Mouse (Mus musculus): ENCODE results near the gene Plekhm2.

Plekhm2 gene

DNA sequence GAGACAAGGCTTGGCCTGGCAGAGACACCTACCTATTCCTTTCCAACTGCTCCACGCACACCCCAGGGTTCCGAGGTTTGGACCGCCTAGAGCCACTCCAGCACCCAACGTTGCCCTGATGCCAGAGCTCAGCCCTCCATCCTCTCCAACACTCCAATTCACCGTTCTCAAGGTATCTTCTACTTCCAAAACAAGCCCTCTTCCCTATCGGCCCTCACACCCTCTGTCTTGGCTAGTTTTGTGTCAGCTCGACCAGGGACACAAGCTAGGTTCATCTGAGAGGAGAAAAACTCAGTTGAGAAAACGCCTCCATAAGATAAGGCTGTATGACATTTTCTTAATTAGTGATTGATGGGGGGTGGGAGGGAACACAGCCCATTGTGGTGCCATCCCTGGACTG lies at the start of gene Plekhm2:
Gene Plekhm2 (minus strand): TSS at position 101 of the 400 bp plus-strand sequence.
- no peak for DNase-seq (ENCODE audit: low spot score)

GRCm38 (mm10) chr4:141713598-141714142 lies 49.0 kb upstream of the Plekhm2 start:
- no peak for DNase-seq (ENCODE audit: low spot score)

DNA sequence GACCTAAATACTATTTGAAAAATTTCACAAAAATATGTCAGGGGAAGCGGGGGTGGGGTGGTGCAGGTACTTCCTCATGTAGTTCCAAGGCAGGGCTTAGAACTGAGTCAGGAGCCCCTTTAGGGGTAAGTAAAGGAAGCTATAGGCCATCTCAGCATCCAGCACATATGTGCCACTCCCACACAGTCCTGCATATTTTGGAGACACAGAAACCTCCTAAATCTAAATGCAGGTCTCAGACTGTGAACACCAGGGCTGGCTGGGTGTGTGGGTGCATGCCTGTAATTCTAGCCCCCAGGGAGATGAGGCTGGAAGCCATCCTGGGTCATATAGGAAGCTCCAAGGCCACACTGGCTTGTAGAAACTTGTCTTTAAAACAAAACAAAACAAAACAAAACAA lies 46.6 kb upstream of the Plekhm2 start:
- DNase-seq (ENCODE audit: low spot score): no peak

GRCm38 (mm10) chr4:141708971-141709370 lies 44.3 kb upstream of the Plekhm2 start:
- no peak for DNase-seq (ENCODE audit: low spot score)

- DNase-seq (ENCODE audit: low spot score): no peak
These were observed 43.3 kb upstream of the Plekhm2 start for GRCm38 (mm10) chr4:141708005-141708404.

DNA sequence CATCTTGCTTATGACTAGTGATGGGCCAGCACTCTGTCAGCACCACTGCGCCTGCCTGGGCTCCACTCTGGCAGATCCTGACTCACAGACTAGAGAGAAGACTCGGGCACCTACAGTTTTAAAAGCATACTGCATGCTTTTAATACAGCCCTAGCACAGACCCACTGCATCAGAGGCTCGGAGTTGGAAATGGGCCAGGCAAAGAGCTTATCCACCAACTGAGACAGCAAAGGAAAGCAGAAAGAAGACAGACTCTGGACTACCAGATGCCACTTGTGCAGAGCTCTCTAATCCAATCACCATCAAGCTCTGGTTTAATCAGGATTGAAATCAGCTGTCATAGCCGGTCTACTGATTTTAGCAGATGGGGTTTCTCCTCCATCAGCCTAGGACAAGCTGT lies 40.6 kb upstream of the Plekhm2 start:
- DNase-seq (ENCODE audit: low spot score): no peak

DNA sequence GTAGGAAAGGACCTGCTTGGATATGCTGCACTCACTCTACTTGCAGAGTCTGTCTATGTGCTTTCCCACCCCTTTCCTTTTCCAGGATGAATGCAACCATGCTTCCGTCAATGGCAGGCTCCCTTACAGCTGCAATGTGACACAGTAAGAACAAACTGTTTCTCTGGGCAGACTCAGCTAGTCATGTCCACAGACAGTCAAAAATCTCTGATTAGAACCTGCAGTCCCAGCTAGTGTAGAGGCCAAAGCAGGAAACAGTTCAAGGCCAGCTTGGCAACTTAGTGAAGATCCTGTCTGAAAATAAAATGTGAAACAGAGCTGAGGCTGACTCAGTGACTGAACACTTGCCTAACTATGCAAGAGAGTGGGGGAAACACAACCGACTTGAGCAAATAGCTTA lies 39.9 kb upstream of the Plekhm2 start:
- no peak for DNase-seq (ENCODE audit: low spot score)

DNA sequence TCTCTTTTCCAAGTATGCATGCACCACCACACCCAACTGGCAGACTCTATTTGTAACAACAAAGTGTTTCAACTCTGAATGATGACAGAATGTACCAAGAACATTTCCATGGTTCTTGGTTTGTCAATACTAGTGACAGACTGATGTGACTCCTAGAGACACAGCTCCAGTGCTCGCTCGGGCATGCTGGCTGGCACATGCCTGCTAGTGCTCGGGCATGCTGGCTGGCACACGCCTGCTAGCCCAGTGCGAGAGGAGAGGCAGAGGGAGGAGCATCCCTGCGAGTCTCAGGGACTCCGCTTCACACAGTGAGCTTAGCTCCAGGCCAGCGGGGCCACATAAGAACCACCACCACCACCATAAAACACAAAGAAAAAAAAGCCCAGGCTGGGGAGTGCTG lies 30.0 kb upstream of the Plekhm2 start:
- DNase-seq (ENCODE audit: low spot score): no peak

DNA sequence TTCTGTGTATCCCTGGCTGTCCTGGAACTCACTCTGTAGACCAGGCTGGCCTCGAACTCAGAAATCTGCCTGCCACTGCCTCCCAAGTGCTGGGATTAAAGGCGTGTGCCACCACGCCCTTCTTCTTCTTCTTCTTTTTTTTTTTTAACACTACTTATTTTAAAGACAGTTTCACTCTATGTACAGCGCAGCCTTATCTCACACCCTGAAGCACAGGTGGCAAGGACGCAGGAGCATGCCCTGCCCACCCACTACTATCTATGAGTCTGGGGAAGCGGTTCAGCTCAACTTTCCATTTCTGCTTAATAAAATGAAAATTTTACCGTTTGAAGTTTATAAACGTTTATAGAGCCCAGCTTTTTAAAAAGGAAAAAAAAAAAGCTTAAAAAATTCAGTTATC lies 23.8 kb upstream of the Plekhm2 start:
- no peak for DNase-seq (ENCODE audit: low spot score)

- DNase-seq (ENCODE audit: low spot score): no peak
These were observed 21.8 kb upstream of the Plekhm2 start for GRCm38 (mm10) chr4:141686525-141686924.

DNA sequence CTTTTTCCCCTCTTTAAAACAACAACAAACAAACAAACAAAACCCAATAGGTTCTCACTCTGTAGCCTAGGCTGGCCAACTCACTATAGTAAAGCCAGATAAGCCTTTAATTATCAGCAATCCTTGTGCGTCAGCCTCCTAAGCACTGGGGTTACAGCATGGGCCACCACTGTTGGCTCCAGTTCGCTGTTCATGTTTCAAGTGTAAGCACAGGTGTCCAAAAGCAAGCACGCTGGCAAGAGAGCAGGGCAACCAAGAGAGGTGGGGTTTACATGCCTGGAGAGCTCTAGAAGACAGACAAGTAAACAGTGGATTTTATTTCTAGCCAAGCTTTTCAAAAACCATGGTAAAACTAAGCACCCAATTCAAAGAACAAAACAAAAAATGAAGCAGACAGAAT lies 21.4 kb upstream of the Plekhm2 start:
- DNase-seq (ENCODE audit: low spot score): no peak

DNA sequence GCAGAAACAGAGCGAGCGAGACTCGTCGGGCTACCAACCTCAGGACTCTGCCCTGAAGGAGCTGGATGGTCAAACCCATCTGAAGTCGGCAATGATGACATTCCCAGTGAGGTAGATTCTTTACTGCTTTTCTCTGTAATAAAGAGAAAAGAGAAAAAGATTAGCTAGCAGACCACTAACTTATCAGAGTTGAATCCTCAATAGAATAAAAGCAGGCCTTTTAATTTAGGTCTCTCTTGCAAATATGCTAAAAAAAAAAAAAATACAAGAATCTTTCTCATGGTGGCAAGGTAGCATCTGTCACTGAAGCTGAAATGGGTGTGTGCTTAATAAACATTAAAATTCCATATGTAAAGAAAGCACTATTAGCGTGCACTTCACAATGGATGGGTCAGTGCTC lies 20.8 kb upstream of the Plekhm2 start, which contains the start of gene Rsc1a1:
Gene Rsc1a1 (minus strand): TSS at position 101 of the 400 bp plus-strand sequence.
- no peak for DNase-seq (ENCODE audit: low spot score)

DNA sequence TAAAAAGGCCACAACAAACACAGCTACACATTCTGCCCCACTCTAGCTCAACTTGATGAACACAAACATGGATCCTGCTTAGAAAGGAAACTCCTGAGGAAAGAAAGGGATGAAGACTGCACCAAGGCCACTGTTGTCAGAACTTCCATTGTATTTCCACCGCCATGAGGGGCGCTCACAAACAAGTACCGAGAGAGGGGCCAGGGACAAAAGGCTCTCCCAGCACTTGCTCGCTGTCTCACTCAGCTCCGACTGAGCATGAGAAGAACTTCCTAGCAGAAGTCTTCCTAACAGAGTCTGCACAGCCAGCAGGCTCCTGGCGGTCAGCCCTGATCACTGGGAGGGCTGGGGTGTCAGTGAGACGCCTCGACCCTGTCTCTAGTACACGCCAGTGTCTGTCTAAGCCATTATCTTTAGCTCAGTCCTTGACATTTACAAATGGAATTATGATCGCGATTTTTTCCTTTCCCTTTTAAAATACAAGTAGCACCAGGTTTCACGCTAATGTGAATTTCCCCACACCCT lies 18.1 kb upstream of the Plekhm2 start:
- DNase-seq (ENCODE audit: low spot score): peak; percentile 75

DNA sequence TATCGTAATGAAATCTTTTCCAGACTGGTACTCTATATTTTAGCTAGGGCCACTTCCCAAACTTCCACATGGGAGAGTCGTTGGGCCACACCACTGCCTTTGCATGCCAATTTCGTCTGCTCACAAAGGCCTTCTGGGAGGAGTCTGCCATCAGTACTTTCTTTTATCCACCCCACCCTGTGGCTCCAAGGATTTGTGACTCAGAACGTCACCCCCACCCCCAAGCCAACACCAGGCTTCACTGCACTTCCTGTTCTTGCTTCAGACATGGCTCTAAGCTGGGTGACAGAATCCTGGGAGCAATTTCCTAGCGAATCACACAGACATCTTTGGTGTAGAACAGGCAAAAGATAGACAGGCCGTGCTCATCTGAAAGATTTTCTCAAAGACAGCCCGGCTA lies 17.1 kb upstream of the Plekhm2 start:
- DNase-seq (ENCODE audit: low spot score): no peak

GRCm38 (mm10) chr4:141680892-141681291 lies 16.2 kb upstream of the Plekhm2 start:
- DNase-seq (ENCODE audit: low spot score): no peak

GRCm38 (mm10) chr4:141679016-141679415 lies 14.3 kb upstream of the Plekhm2 start:
- DNase-seq (ENCODE audit: low spot score): no peak

- DNase-seq (ENCODE audit: low spot score): no peak
These were observed 11.8 kb upstream of the Plekhm2 start for GRCm38 (mm10) chr4:141676462-141676979.

- DNase-seq (ENCODE audit: low spot score): no peak
These were observed 7.6 kb upstream of the Plekhm2 start for GRCm38 (mm10) chr4:141672325-141672724.

DNA sequence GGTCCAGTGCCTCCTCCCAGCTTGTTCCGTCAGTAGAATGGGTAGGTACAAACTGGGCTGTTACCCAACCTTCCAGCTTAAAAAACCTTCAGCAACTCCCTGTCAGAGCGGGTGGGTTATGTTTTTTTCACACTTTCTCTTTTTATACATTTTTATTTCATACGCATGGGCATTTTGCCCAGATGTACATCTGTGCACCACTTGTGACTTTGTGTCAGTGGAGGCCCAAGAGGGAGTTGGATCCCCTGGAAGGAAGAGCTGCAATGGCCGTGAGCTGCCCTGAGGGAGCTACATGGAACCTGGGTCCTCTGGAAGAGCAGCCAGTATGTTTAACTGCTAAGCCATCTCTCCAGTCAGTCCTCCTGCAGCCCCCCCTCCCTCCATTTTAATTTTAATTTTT lies 6.7 kb upstream of the Plekhm2 start:
- DNase-seq (ENCODE audit: low spot score): no peak

- DNase-seq (ENCODE audit: low spot score): no peak
These were observed 5.4 kb upstream of the Plekhm2 start for GRCm38 (mm10) chr4:141669898-141670712.

- DNase-seq (ENCODE audit: low spot score): peak; percentile 64
These were observed 521 bp downstream of the Plekhm2 start for GRCm38 (mm10) chr4:141664011-141664745.

DNA sequence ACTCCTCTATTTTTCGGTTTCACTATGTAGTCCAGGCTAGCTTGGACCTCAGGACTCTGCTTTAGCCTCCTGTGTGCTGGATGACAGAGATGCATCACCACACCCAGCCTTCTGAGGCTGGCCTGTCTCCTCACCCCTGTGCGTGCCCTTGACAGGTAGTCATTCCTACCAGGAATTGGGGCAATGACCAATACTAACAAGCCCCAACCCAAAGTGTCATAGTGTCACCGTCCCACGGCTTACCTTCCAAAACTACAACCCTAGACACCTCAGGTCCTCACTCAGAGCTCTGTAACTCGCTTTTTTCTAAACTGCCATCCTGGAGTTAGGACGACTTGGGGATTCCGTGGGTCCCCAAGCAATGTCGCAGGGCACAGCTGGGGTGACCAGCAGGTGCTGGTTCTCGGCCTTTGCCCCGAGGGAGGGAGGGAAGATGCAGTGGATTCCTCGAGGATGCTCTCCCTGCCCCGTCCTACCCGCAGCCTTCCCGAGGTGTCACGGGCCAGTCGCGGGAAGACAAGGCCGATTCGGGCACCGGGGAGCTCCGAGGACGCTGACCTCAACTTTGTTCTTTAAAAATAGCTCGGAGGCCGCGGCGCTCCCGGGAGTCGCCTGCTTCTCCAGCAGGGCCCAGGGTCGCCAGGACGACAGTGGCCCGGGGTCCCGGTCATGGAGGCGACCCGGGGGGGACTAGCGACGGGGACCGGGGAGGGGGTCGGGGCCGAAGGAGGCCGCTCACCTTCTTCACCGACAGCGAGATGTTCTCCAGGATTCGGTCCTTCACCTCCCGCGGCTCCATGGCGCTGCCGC lies 1.4 kb downstream of the Plekhm2 start:
- no peak for DNase-seq (ENCODE audit: low spot score)

Measured in ovary, adult 18-20 months (tissue).